Mouse (Mus musculus) gastrocnemius, postnatal 36 days (tissue): ENCODE data around the gene Cdc37l1. TPM values are rescaled to one million over a fixed set of nuclear protein-coding genes. Genes with fewer than 3 reads are reported as not detected.
"Not testable (repeated sequence)": the region's sequence is repeated elsewhere in the genome, so short reads cannot be mapped to it uniquely, and the experiment has no call there.

Experiments
- DNase-seq, 2 experiments: peaks; one replicate each; pipeline ENCODE4 v3.0.0; 2022
- intact Hi-C: fragments of 180-260 bp; cut with DNase I; formaldehyde crosslinking; loops from one replicate; pipeline ENCODE4 v1.15.1; 2025
- total RNA-seq, 2 experiments: library from RNA; stranded (reverse); gene quantifications; 2 replicates each; pipeline ENCODE4 v1.2.3; 2021

Gene Cdc37l1
- total RNA-seq, 2 experiments from 2014 or later: 40.5 to 40.6 TPM

DNA sequence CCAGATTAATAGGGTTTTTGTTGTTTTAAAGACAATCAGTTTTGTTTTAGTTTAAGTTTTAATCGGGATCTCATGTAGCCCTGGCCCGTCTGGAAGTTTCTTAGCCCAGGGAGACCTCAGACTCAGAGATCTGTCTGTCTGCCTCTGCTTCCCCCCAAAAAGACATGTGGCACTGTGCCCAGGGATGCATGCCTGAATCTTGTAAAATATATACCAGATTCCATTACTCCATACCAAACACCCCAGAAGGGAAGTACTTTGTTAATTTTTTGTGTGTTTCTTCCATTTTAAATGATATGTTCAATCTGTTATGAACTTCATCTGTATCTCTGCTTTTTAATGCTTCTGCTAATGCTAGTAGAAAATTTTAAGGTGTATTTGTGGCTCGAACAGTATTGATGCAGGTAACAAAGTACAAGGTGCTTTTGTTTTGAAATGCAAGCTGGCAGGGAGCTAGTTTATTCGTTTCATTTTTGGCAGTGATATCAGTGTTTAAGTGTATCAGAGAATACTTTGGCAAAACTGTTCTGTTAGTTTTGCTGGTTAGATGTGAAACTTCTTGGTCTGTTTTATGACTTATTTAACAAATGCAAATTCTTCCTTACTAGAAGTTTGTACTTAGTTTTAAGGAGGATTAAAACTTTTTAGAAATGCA lies 8.0 kb downstream of the Cdc37l1 start:
- intact Hi-C loops: no loop called here
- DNase-seq: no peak

DNA sequence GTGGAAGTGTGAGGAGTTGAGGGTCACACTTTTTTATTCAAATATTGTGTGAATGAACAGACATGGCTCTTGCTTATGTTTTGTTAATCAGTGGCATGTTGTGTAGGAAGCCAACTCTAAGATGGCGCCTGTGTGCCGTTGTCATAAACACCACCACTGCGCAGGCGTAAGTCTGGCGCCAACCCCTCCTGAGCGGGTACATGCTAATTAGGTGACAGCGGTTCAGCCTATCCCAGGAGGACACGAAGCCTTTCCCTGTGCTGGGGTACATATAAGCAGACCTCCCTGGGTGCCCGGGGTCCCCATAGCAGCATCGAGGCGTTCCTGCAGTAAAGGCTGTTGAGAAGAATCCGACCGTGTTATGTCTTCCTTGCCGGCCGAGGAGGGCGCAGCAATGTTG lies 10.2 kb downstream of the Cdc37l1 start:
- intact Hi-C loops: not testable (repeated sequence)

DNA sequence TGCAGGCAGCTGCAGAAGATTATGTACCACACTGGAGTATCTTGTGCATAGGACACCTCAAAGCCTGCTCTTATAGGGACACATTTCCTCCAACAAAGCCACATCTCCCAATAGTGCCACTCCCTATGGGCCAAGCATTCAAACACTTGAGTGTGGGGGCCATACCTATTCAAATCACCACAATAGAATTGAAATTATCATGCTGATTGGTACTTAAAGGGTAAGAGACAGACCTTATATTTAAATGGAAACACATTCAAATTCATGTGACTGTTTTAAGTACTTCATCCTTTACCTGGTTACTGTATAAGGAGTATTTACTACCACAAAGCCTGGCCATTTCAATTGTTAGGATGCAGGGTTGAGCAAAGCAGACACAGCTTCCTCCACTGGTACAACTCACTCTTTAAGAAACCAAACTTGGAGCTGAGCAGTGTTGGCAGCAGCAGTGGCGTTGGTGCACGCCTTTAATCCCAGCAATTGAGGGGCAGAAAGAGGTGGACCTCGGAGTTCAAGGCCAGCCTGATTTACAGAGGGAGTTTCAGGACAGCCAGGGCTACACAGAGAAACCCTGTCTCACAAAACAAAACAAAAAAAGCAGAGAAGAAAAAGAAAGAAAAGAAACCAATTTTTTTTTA lies 18.0 kb downstream of the Cdc37l1 start:
- DNase-seq: no peak
- intact Hi-C loops: no loop called here

More for the DNA sequence above, 10.2 kb downstream of the Cdc37l1 start:
- not testable (repeated sequence) for DNase-seq

DNA sequence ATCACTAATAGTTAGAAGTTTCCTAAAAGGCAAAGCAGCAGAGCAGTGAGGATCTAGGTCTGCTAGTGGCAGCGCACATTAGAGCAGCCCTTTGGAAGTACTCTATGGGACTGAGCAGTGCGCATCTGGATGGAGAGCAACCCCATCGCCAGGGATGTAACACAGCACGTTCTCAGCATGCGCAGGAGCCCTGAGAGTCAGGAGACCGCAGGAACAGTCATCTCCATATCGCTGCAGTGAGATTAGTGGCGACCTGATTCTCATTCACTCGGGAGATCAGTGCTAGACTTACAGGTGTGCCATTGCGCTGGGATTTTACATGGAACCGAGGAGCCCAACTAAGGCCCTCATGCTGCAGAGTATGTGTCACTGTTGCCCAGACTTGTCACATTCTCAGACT lies 18.9 kb downstream of the Cdc37l1 start:
- intact Hi-C loops: no loop called here
- no peak for DNase-seq

DNA sequence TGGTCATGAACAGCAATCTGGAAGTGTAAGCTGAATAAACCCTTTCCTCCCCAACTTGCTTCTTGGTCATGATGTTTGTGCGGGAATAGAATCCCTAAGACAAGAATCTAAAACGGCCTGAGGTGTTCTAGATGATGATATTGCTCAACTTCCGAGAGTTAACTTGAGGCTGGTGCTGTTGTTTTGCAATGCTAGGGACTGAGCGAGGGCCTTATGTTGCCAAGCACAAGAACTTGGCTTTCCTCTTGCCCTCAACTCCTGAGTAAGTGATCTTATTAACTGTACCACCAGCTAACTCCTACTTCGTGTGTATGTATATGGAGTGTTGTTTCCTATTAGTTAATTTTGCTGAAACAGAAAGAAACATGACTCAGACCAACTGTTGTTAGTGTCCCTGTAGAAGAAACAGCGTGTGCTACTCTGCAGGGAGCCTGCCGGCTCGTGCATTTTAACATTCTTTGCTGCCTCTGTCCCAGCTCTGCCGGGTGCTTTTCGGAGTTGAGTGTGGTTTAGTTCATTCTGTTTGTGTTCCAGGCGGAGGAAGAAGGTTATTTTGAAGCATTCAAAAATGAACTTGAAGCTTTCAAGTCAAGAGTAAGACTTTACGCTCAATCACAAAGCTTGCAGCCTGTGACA lies 21.3 kb downstream of the Cdc37l1 start:
- intact Hi-C loops: no loop called here
- DNase-seq: no peak

DNA sequence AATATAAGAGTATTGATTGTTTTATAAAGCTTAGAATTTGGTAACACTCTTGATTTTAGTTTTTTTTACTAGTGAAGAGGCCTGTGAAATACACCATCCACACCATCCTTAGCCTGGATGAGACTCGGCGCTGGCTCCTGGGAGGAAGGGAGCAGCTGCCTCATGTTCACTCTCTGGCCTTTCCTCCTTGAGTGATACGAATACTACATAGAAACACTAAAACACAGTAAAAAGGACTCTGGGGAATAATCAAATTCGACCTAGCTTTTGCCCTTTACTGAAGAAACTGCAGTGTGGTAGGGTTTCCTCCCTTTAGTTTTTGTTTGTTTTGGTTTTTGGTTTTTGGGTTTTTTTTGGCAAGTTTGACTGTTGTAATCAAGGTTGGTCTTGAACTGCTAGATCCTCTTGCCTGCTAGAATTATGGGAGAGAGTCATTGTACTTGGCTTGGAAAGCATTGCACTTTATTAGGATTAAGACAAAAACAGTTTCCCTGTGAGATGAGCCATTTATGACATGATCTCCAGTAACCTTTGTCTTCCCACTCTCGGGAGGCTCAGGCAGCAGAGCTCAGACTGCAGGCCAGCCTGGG lies 24.4 kb downstream of the Cdc37l1 start:
- DNase-seq: no peak
- intact Hi-C loops: no loop called here

DNA sequence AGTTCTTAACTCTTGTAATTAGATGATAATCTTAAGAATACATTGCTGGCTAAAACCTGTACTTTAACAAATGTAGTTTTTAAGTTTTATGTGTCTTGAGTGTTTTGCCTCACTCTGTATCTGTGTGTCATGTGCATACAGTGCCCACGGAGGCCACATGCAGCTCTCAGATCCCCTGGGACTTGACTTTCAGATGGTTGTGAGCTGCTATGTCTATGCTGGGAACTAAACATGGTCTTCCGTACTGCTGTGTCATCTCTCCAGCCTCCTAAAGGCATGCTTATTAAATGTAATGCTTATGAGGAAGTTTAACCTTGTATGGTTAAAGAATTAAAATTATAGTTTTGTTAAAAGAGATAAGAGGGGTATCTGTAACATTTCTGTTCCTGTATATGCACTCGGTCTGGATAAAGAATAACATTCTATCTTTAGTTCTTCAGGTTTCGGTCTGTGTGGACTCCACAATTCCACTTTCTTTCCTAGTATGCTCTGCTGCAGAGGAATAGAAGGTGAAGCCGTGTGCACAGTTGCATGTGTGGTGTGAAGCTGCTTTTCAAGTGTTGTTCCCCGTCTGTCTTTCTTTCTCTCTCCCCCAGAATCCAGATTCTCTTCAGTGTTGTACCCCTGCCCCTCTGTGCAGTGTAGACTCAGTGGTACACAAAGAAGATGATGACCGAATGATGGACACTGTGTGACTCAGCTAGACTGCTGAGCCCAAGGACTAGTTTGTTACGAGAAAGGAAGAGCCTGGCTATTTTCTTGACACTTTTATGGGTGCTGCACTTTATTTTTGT lies 25.5 kb downstream of the Cdc37l1 start:
- intact Hi-C loops: no loop called here
- DNase-seq: no peak

DNA sequence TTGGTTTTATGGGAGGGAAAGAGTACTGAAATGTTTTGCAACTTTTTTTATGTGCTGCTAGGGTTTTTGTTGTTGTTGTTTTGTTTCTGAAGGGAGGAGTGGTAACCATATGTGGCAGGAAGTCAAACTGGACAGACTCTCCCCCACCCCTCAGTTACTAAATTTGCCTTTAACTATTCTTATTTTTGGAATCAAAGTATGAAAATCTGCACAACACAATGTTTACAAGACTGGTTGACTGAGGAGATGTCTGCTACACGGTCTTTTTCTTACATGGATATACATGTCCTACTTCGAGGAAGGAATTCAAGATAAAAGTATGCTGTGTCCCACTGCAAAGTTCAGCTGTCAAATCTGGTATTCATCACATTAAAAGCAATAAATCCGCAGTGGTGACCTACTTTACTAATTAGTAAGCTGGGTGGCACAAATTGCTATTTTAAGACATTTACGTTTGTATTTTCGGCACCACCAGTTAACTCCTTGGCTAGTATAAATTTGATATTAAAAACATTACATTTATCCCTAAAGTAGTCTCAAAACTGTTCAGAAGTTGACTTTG lies 26.1 kb downstream of the Cdc37l1 start:
- intact Hi-C loops: no loop called here
- no peak for DNase-seq

DNA sequence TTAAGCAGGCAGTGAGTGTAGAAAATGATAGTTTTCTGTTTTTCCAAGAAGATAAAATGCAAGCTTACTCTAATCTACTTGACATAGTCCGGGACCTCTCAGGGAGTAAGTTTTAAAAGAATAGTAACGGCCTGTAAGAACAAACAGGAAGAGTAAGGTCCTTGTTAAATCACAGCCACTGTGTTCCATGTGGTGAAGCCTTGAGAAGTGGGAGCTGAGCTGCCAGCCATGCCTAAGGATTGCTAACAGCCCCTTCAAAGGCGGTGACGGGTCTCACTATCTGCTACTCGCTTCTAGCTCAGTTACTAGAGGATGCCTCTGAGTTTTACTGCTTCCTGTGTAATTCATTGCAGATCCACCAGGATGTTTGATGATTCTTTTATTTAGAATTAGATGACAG lies 26.6 kb downstream of the Cdc37l1 start:
- DNase-seq: no peak
- intact Hi-C loops: no loop called here

DNA sequence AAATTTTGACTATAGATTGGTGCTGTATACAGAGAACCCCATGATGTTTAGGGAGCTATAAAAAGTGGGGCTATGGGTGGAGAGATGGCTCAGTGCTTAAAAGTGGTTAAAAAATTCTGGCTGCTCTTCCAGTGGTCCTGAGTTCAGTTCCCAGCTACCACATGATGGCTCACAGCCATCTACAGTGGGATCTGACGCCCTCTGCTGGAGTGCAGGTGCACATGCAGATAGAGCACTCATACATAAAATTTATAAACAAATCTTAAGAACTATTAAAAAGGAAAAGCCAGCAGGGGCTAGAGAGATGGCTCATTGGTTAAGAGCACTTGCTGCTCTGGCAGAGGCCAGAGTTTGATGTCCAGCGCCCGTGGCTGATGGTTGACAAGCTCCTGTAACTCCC lies 29.5 kb downstream of the Cdc37l1 start:
- DNase-seq: no peak
- intact Hi-C loops: no loop called here

DNA sequence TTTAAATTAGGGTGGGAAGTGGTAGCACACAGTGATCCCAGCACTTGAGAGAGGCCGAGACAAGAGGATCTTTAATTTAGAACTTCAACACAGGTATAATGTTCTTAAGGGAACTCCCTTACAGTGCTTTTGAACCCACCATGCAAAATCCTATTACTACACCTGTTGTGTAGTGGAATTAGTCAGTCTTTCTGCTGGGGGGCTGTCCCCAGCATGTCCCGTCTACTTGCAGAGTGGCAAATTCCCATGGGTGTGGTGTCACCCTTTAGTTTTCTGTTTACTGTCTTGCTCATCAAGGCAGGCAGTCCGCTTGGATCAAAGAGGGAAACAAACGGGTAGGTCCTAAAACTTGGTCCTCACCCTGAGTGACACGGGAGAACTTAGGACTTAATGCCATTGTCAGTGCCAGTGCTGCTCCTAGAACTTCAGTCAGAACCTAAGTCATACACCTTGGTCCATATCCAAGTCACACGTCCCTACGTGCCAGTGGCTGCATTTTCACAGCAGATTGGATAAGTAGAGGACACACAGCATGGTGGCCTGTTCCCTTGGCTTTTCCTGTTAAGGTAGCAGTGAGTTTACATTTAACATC lies 31.7 kb downstream of the Cdc37l1 start:
- intact Hi-C loops: no loop called here

DNA sequence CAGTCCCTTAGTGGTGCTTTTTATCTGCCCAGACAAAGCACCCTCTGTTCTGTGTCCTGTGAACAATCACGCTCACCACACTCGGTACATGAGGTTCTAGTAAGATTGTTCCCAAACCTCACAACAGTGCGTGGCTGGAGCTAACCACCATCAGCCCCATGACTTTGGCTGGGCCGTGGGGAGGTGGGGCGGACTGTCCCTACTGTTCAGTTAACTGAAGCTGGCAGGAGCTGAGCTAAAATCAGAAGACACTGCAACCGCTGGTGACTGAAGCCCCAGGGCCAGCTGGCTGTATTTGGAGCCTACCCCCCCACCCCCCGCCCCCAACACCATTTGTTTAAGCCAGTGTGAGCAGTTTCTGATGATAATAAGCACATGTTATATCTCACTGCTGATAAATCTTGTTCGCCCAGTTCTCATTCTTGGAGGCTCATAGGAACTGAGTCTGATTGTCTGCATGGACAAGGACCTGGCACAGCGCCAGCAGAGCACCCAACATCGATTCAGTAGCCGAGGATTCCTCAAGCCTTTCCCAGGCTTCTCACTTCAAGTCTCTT lies 34.3 kb downstream of the Cdc37l1 start:
- DNase-seq: no peak
- intact Hi-C loops: no loop called here

More for the DNA sequence above, 31.7 kb downstream of the Cdc37l1 start:
- no peak for DNase-seq

DNA sequence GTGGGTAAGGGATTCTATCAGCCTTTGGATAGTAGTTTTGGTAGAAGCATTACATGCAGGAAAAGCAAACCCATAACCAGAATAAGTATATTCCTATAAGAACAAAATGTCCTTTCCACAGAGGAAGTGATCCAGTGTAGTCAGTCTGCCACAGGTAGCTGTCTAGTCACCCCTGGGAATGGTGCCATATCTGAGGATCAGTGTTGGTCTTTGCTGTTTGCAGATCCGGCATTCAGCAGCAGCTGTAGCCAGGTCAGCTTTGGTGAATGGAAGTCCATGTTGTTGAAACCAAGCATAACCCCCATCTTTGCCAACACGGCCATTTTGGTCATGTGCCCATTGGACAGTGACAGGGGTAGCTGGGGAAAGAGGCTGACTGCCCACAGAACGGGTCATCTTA lies 41.6 kb downstream of the Cdc37l1 start:
- intact Hi-C loops: no loop called here
- no peak for DNase-seq

DNA sequence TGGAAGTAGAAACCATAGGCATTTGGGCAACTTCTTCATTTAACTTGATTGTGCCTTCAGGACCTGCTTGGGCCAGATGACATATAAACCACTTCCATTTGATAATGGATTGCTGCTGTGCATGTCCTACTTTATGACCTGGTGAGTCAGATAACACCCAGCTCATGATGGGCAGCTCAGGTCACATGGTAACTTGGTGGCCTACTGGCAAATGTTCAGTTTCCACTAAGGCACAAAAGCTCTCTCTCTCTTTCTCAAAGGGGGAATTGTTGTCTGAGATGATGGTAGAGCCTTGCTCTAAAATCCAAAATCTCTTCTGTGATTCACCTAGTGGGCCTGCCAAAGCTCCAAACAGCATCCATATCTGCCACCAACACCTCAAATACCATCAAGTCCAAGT lies 42.5 kb downstream of the Cdc37l1 start:
- DNase-seq: no peak
- intact Hi-C loops: no loop called here

DNA sequence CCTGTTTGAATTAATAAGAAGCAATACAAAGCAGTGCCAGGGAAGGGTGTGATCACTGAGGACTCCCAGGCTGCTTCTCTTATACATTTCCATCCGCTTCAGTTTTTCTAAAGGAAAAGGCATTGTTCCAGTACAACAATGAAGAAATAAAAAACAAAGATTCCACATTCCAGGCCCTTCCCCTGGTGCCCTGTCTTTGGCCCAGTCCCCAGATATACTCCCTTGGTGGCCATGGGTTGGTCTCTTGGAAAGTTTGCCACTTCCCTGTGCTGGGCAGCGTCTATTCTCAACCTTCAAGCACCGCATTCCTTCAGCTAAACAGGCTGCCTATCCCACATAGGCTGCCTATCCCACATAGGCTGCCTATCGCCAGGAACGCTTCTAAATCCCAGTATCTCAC lies 46.9 kb downstream of the Cdc37l1 start:
- DNase-seq: no peak

DNA sequence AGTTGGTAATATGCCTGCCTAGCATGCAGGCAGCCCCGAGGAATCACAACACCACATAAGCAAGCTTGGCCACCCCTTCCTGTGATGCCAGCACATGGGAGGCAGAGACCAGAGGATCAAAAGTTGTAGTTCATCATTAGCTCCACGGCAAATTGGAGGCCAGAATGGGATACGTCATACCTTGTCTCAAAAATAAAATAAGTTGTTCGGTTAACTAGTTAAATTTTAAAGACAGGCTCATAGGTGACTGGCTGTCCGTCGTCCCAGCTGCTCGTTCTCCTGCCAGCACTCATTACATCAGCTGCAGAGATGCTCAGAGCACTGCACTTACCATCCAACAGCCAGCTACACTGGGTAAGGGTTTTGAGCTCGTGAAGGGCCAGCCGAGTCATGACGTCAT lies 47.4 kb downstream of the Cdc37l1 start:
- DNase-seq: no peak
- intact Hi-C loops: no loop called here

More for the DNA sequence above, 46.9 kb downstream of the Cdc37l1 start:
- intact Hi-C loops: no loop called here

DNA sequence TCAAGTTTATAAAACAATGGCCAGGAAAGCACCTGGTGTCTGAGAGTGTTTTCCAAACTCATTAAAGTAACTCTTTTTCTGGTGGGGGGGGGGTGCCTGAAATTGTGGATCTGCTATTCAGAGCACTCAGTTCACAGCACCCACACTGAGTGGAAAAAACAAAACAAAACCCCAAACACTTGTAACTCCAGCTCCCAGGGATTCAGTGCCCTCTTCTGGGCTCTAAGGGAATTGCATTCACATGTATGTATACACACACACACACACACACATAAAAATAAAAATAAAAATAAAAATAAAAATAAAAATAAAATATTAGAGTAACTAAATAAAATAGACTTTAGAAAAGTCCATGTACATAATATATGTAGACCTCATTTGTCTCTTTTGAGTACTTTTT lies 49.2 kb downstream of the Cdc37l1 start:
- no peak for DNase-seq
- intact Hi-C loops: no loop called here

DNA sequence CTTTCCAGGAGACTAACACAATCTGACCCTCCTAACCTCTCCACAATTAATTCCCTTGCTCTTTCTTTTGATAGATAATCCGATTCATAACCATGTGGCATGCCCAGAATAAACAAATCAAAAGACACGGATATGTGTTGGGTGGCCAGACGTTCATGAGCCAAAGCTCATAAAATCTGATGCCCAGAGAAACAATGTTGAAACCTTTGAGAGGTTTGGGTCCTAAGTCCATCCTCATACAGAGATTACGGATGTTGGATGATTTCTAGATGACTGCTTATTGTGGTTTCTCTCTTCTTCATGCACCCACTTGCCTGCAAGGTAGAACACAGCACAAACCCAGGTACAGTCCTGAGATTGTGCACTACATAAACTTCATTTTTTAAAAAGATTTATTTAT lies 50.1 kb downstream of the Cdc37l1 start:
- intact Hi-C loops: no loop called here
- DNase-seq: no peak

DNA sequence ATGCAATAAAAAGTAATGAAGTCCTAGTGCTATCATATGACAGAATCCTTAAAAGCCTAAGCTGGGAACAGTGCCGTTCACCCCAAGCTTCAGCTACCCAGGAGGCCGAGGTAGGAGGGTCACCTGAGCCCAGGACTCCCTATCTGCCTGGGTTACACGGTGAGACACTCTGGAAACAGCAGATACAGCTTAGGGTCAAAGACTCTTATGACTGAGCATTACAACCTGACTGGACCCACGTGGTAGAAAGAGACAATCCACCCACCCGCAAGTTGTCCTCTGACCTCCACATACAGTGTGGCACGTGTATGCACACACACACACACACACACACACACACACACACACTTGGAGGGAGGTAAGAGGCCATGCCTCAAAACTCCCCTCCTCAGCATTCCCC lies 52.0 kb downstream of the Cdc37l1 start:
- no peak for DNase-seq
- intact Hi-C loops: no loop called here

DNA sequence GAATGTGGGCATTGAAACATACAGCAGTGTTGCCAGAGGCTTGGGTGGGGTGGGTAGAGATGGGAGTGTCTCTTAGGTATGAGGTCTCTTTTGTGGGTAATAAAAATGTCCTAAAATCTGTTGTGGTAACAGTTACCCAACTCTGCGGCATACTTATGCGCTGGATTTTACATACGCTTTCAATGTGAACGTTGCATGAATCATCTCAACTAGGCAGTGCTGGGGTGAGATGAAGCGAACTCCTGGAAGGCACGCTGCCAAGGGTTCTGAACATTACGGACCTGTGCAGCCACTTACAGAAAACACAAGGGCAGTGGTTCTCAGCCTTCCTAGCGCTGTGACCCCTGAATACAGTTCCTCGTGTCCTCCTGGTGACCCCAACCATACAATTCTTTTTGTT lies 52.5 kb downstream of the Cdc37l1 start:
- intact Hi-C loops: no loop called here
- no peak for DNase-seq
